Mouse (Mus musculus): ENCODE data around the gene Ergic1.

Gene Ergic1

DNA sequence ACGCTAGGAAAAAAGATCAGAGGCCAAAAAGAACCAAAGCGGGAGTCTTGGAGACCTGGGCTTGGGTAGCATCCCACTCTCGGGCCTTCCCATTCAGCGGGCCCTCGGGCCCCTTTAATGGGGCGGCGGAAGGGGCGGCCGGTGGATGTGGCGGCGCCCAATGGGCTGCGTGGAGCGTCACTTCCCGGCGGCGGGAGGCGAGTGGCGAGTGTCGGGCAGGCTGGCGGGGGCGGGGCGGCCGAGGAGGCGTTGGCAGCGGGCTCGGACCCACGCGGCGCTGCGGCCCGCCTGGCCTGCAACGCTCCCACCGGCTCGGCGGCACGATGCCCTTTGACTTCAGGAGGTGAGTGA is at the start of gene Ergic1:
Gene Ergic1 (plus strand): TSS at position 200 of the 351 bp plus-strand sequence.
- peak; percentile 93 for DNase-seq

DNA sequence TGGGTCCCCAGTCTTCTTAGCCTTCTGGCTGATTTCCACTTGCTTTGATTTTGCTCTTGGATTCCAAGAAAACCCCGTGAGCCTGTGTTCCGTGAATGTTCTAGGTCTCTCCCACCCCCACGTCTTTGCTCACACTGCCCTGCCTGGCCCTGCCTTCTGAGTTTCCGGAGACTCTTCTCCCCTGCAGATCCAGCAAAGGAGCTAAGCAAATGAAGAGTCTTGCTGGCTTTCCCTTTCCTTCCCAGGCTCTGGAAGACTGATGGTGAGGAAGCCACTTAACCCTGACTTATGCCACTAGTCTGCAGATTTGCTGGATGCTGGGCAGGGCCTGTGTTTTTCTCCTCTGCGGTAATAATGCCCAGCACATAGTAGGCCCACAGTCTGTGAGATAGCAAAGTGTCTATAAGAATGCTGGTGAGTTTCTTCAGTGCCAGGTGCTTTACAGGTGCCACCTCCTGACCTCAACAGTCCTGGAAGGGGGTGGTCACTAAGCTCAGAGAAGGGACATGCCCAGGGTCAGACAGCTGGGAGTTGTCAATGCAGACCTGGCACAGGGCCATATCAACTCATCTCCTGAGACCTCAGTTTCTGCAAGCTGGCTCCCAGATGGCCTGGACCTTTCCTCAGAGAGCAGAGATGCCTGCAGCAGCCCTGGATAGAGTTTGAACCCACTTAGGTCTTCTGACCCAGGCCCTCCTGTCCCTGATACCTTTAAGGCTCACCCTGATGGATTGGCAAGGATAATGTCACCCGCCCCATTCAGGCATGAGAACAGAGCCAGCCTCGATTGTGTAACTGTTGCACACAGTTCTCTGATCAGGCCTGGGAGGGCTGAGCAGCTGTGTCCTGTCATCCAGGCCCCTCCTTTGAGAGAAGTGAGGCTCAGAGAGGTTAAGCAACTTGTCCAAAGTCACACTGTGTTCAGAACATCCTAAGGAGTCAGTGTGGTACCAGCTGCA is 49.2 kb upstream of the Ergic1 start:
- DNase-seq, result no peak

DNA sequence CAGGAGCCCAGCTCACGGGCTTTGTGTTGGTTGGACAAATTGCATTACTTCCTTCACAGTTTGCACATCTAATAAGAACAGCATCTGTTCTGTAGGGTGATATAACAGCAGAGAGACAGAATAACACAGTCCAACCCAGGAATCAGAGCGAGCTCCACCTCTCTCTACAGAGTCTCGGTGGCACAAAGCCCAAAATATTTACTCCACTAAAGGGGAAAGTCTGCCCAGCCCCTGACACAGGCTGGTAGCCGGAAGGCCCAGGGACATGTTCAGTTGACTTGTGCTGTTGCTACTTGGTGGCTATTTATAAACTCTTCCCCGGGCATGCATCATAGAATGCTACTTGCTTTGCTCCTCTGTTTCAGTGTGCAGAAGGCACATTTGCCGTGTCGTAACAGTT is 48.3 kb upstream of the Ergic1 start:
- DNase-seq, result no peak

GRCm38 (mm10) chr17:26513459-26514290 is 47.6 kb upstream of the Ergic1 start:
- DNase-seq, result no peak

DNA sequence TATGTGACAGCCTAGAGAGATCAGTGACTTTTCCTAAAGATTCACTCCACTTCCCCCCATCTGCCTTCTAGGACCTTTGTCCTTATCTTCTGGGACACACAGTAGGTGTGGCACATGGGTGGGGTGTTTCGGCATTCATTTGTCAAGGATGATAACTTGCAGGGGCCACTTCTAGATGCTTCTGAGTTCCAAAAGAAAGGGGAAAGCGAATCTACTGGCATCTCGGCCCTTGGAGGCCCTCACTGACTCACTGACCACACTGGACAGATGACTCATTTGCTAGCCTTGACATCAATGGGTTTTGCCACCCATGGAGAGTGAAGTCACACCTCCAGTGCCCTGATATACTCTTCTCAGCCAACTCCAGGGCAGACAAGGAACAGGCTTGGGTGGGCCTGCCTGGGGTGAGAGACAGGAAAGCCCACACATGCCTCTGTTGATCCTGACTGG is 46.7 kb upstream of the Ergic1 start:
- DNase-seq, result no peak

DNA sequence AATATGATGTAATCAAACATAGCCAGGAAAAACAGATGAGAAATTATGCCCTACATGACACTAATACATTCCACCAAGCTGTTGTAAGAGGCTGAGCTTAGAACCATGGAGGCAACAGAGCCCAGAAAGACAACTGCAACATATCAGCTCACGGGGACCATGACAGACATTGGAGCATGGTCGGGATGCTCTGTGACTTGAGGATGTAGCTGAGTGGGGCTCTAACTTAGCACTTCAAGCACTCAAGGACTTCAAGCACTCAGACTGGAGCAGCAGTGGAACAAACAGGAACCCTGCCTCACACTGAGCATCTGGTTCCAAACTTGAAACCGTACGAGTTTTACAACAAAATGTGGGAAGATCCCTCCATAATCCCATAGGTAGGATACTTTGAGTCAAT is 45.6 kb upstream of the Ergic1 start:
- no peak for DNase-seq

DNA sequence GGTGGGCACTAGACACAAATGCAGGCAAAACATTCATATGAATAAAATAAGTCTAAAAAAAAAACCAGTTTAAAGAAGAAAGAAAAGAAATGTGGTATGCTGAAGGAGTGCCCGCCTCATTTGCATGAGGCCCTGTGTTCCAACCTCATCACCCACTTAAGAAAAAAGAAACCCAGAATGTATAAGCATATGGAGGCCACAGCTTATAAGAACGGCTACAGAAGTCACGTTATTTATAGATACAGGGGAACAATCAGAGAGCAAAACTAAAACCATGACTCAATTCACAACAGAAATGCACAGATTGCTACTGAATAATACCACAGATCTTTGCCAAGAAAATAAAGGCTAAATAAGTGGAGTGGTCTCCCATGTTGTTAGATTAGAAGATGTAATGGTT is 43.0 kb upstream of the Ergic1 start:
- no peak for DNase-seq

DNA sequence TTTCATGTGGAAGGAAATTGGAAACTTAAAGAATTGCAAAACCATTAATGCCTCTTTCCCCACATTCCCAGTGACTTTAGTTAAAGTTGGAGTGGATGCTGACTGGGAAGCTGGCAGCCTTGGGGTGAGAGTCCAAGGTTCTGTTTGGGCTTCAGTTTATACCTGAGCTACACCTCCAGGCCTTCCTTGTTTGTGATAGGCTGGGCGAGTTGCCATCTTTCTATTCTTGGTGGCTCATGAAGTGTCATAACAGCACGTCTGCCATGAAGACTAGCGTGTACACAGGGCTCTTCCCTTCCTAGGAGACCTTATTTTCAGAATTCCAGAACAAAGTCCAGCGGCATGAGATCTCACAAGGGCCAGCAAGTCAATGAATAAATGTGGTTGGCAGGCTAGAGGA is 38.6 kb upstream of the Ergic1 start:
- DNase-seq, result no peak

DNA sequence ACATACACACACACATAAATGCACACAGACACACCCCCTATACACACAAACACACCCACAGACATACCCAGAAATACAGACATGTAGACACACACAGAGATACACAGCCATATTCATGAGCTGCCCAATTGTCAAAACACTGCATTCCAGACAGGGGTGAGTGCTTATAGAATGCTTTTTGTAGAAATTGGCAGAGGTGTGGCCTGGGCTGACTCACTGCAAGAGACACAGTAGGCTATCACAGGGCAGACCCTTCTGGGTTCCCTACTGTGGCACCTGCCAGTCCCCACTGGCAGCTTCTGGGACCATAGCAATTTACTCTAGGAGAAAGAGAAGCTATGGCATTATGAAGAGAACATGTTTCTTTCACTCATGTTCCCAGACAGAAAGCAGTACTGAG is 37.0 kb upstream of the Ergic1 start:
- no peak for DNase-seq

- no peak for DNase-seq
These were observed 36.5 kb upstream of the Ergic1 start for GRCm38 (mm10) chr17:26524801-26525200.

DNA sequence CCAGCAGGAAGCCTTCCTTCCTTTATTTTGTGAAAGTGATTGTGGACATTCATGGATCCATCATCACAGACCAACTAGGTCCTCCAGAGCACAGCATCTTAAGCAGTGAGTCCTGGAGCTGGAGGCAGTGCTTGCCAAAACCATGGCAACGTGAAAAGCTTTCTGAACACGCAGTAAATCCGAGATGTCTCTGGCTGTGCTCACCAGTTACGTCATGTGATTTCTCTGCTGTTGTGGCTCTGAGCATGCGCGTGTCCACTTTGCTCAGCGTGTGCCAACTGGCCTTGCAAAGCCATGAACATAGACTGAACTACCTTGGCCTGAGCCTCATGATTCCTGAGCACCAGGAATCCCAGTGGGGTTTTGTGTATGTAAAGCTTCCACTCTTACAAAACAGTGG is 36.0 kb upstream of the Ergic1 start:
- DNase-seq, result peak; percentile 69

GRCm38 (mm10) chr17:26527291-26527690 is 34.0 kb upstream of the Ergic1 start:
- DNase-seq, result no peak

GRCm38 (mm10) chr17:26528751-26529150 is 32.5 kb upstream of the Ergic1 start:
- DNase-seq, result no peak

GRCm38 (mm10) chr17:26529791-26530241 is 31.5 kb upstream of the Ergic1 start:
- peak; percentile 55 for DNase-seq

DNA sequence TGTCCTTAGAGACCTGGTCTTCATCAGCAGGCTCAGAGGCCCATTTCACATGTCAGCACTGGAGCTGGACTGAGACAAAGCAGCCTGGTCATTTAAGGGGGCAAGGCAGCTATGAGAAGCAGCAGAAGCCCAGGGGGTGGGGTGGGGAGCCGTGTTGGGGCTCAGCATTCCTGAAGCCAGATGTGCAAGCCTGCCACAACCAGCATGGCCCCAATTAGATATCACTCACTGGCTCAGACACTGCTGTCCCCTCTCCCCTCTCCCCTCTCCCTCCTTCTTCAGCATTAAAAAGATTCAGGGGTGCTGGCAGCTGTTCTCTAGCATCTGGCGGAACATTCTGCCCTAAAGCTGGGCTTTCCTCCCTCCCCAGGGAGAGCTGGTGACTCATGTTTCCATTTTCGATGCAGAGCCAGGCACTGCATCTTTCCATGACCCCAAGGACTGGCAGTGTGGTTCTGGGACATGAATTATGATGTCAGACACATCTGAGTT is 30.7 kb upstream of the Ergic1 start:
- no peak for DNase-seq

- DNase-seq, result no peak
These were observed 29.8 kb upstream of the Ergic1 start for GRCm38 (mm10) chr17:26531395-26532027.

DNA sequence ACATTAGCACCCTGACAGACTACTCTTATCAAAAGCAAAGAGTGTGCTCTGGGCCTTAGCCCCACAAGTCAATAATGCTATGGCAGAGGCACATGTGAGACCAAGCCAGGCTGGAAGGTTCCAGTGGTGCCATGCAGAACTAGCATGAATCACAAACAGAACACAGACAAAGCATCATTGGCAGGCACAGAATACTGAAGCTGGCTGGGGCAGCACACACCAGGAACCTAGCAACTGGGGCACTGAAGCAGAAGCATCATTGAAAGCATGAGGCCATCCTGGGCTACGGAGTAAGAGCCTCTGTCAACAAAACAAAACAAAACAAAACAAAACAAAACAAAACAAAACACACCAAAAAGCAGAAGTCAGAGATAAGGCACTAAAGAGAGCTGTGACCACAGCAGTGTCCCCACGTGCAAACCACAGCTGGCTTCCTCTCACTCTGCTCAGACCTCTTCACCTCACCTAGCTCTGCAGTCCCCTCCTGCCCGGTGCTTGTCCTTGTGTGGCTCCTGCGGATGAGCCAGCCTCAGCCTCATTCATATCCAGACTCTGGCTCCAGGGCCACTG is 28.7 kb upstream of the Ergic1 start:
- DNase-seq, result no peak

- DNase-seq, result no peak
These were observed 27.4 kb upstream of the Ergic1 start for GRCm38 (mm10) chr17:26533871-26534372.

- DNase-seq, result no peak
These were observed 26.6 kb upstream of the Ergic1 start for GRCm38 (mm10) chr17:26534695-26535094.

- DNase-seq, result no peak
These were observed 25.8 kb upstream of the Ergic1 start for GRCm38 (mm10) chr17:26535251-26536136.

- DNase-seq, result no peak
These were observed 23.4 kb upstream of the Ergic1 start for GRCm38 (mm10) chr17:26537722-26538471.

Data from right cerebral cortex, adult 18-20 months (tissue).